Mouse (Mus musculus): ENCODE data around the gene Smad9. TPM values are rescaled to one million over a fixed set of nuclear protein-coding genes. Genes with fewer than 3 reads are reported as not detected.

Smad9 gene
- polyA plus RNA-seq, 1 experiment from 2014 or later, result 0.91 TPM

- no peak overlapping the region for H3K4me3 ChIP-seq
- H3K9me3 ChIP-seq, result no peaks in the 10 kb centered on the region
- H3K4me2 ChIP-seq, result no peak overlapping the region
- H3K9ac ChIP-seq, result no peak overlapping the region
- WGBS, result 88% methylated on average over 3 of the region's 3 CpGs
- no peaks in the 10 kb centered on the region for H3K27me3 ChIP-seq
- no peak overlapping the region for H3K27ac ChIP-seq (replicated peaks)
- H3K36me3 ChIP-seq, result no peaks in the 10 kb centered on the region
- no peaks in the 10 kb centered on the region for H3K4me1 ChIP-seq (replicated peaks)
- ATAC-seq (ENCODE audit: low FRiP score, low read depth), result no peak
These were observed 77.1 kb downstream of the Smad9 start for GRCm38 (mm10) chr3:54832491-54832890.

GRCm38 (mm10) chr3:54835421-54835820 is 80.0 kb downstream of the Smad9 start:
- no peak for ATAC-seq (ENCODE audit: low FRiP score, low read depth)
- Histone ChIP-seq H3K27ac (replicated peaks) (no peak overlapping the region), H3K9ac (no peak overlapping the region), H3K27me3 (no peaks in the 10 kb centered on the region), H3K4me3 (no peak overlapping the region), H3K36me3 (no peaks in the 10 kb centered on the region), H3K4me1 (replicated peaks) (no peaks in the 10 kb centered on the region), H3K9me3 (no peaks in the 10 kb centered on the region), H3K4me2 (no peak overlapping the region)
- 36% methylated on average over 2 of the region's 2 CpGs for WGBS

Other genes starting within 250 kb of the Smad9 start
- 82.4 and 87.7 TPM in 2 replicates for gene Supt20, start 62.8 kb upstream of the Smad9 start, polyA plus RNA-seq (2015; fragmentation: Nextera tagmentation; extraction: Ambion mirVana)
- gene Gm21958, start 41.2 kb upstream of the Smad9 start, polyA plus RNA-seq (2015; fragmentation: Nextera tagmentation; extraction: Ambion mirVana), result 0.41 TPM in 1 of 2 replicates, not detected in the other
- 70.1 and 75.6 TPM in 2 replicates for gene Exosc8, start 20.2 kb upstream of the Smad9 start, polyA plus RNA-seq (2015; fragmentation: Nextera tagmentation; extraction: Ambion mirVana)
- 45.0 and 45.4 TPM in 2 replicates for gene Alg5, start 20.0 kb upstream of the Smad9 start, polyA plus RNA-seq (2015; fragmentation: Nextera tagmentation; extraction: Ambion mirVana)
- 44.0 and 45.1 TPM in 2 replicates for gene Rfxap, start 52.2 kb downstream of the Smad9 start, polyA plus RNA-seq (2015; fragmentation: Nextera tagmentation; extraction: Ambion mirVana)
- gene Sertm1, start 160.3 kb downstream of the Smad9 start, polyA plus RNA-seq (2015; fragmentation: Nextera tagmentation; extraction: Ambion mirVana), result 1.2 and 1.4 TPM in 2 replicates